8 mouse cellular contexts compared by ENCODE assay signal in genomic region chr6:88189312-88190042, GRCm38 (mm10). TPM values are rescaled to one million over a fixed set of nuclear protein-coding genes. Genes with fewer than 3 reads are reported as not detected.
A peak's percentile ranks its signal among the peaks of the same experiment; 100 is the strongest.
DNase-seq lines count a peak whose midpoint lies in the region; TF ChIP-seq lines count a peak whose summit lies in the region.

No protein-coding gene starts in this region.

- DNase-seq in ZHBTc4 (ENCODE audit: low read depth, low spot score) = peak; percentile 98
- DNase-seq in cerebellum, postnatal 4 days (ENCODE audit: low spot score in 2 of 2) = peak; percentile 75 to 85
- peak; percentile 62 for DNase-seq in gastrocnemius, postnatal 10 days
- peak; percentile 59 for DNase-seq in induced T-regulatory cell, adult 2 months (ENCODE audit: low read depth)
- peak; percentile 68 to 76 for DNase-seq in left cerebral cortex, adult 2 months (ENCODE audit: extremely low spot score in 1 of 2, low spot score in 2 of 2)
- DNase-seq in lung, postnatal 36 days = peak; percentile 86
- peak; percentile 65 for DNase-seq in right cerebral cortex, adult 18-20 months
- peak; percentile 79 for DNase-seq in urinary bladder, postnatal 25 days (ENCODE audit: low spot score)

- no peak overlapping the region for H3K27ac ChIP-seq in left cerebral cortex, adult 2 months

- peak overlapping the region; percentile 52 for H3K4me3 ChIP-seq in left cerebral cortex, adult 2 months

- intact Hi-C loops in left cerebral cortex, adult 2 months (cut with DNase I) = loop anchor here (2.0 to 5.0 kb wide), 4 partner anchors 65 to 313 kb away; no protein-coding TSS in a partner anchor

- TF ChIP-seq CTCF in left cerebral cortex, adult 2 months (IDR thresholded peaks at IDR 0.05) = peak; percentile 96

RNA-seq across cellular contexts. Expression of gene Gata2, which starts 4.2 kb away (rescaled TPM):
- total RNA-seq in gastrocnemius, postnatal 10 days (2021) = 1 to 10 TPM; 5.7 to 6.0 TPM
- total RNA-seq in left cerebral cortex, adult 2 months (2021) = 1 to 10 TPM; 8.4 to 8.5 TPM

RNA-seq across cellular contexts. Expression of gene Dnajb8, which starts 32.6 kb away (rescaled TPM):
- total RNA-seq in gastrocnemius, postnatal 10 days (2021) = not detected
- total RNA-seq in left cerebral cortex, adult 2 months (2021) = not detected
